Mouse (Mus musculus) heart, embryonic 14.5 days (tissue): ENCODE measurements around the gene Spred1. TPM values are rescaled to one million over a fixed set of nuclear protein-coding genes. Genes with fewer than 3 reads are reported as not detected.
"Not testable (repeated sequence)": the region's sequence is repeated elsewhere in the genome, so short reads cannot be mapped to it uniquely, and the experiment has no call there.

Experiments used
- ATAC-seq: fragments of 200-750 bp; cut with Nextera tagmentation; 2 replicates; pipeline ENCODE4 v1.8.0; 2017; ENCODE audit warnings: low read depth, moderate TSS enrichment; ENCODE audit not compliant: insufficient number of reproducible peaks, insufficient read depth, low FRiP score
- H3K27ac ChIP-seq, 2 experiments: fragments of 200-500 bp in 1 of 2; fragments of 300-500 bp in 1 of 2; sonication (generic) in 1 of 2; replicated peaks in 1 of 2; 2 replicates each; pipeline ENCODE4 v1.5.1; 2012 to 2014; ENCODE audit warnings: low read depth in 2 of 2, low read length in 2 of 2, control low read depth in 1 of 2, mild to moderate bottlenecking in 1 of 2, mixed read lengths in 1 of 2; ENCODE audit not compliant: control insufficient read depth in 1 of 2, insufficient read depth in 1 of 2
- H3K27me3 ChIP-seq: fragments of 300-500 bp; sonication (generic); 2 replicates; pipeline ENCODE4 v1.6.1; 2014; ENCODE audit warnings: mild to moderate bottlenecking, low read length, control low read depth; ENCODE audit not compliant: control insufficient read depth, insufficient read depth
- H3K36me3 ChIP-seq: fragments of 300-500 bp; sonication (generic); 2 replicates; pipeline ENCODE4 v1.6.1; 2014; ENCODE audit warnings: mild to moderate bottlenecking, control low read depth, low read length, mixed read lengths; ENCODE audit not compliant: control insufficient read depth, insufficient read depth
- H3K4me1 ChIP-seq, 2 experiments: fragments of 200-500 bp in 1 of 2; fragments of 300-500 bp in 1 of 2; sonication (generic) in 1 of 2; 2 replicates each; pipeline ENCODE4 v1.6.1; 2012 to 2014; ENCODE audit warnings: low read length in 2 of 2, control low read depth in 1 of 2, mixed read lengths in 1 of 2; ENCODE audit not compliant: control insufficient read depth in 2 of 2, insufficient read depth in 2 of 2
- H3K4me2 ChIP-seq: fragments of 300-500 bp; sonication (generic); 2 replicates; pipeline ENCODE4 v1.6.1; 2014; ENCODE audit warnings: mild to moderate bottlenecking, low read length
- H3K4me3 ChIP-seq, 2 experiments: fragments of 200-500 bp in 1 of 2; fragments of 300-500 bp in 1 of 2; sonication (generic) in 1 of 2; 2 replicates each; pipeline ENCODE4 v1.5.1; 2012 to 2014; ENCODE audit warnings: low read length in 2 of 2, mild to moderate bottlenecking in 2 of 2, control low read depth in 1 of 2, low read depth in 1 of 2, moderate library complexity in 1 of 2; ENCODE audit not compliant: control insufficient read depth in 1 of 2, insufficient read depth in 1 of 2
- H3K9ac ChIP-seq: fragments of 300-500 bp; sonication (generic); 2 replicates; pipeline ENCODE4 v1.6.1; 2014; ENCODE audit warnings: mild to moderate bottlenecking, low read length
- H3K9me3 ChIP-seq: fragments of 300-500 bp; sonication (generic); 2 replicates; pipeline ENCODE4 v1.6.1; 2016; ENCODE audit warnings: low read length, control low read depth; ENCODE audit not compliant: control insufficient read depth
- WGBS: fragments of 180-500 bp; shearing (Covaris S2); extraction: QIAGEN DNeasy Blood & Tissue Kit; methylation state at CpG from one replicate; pipeline ENCODE4 v1.1.7; 2014; 5-methylcytosine and 5-hydroxymethylcytosine counted together
- polyA plus RNA-seq: library from polyadenylated mRNA; unstranded; fragments of >200 nt; fragmentation: Nextera tagmentation; extraction: Ambion mirVana; gene quantifications from 2 replicates; pipeline ENCODE4 v1.2.1, GENCODE M21; 2014

Spred1 gene
- polyA plus RNA-seq, 1 experiment from 2014 or later, result 14.8 TPM

DNA sequence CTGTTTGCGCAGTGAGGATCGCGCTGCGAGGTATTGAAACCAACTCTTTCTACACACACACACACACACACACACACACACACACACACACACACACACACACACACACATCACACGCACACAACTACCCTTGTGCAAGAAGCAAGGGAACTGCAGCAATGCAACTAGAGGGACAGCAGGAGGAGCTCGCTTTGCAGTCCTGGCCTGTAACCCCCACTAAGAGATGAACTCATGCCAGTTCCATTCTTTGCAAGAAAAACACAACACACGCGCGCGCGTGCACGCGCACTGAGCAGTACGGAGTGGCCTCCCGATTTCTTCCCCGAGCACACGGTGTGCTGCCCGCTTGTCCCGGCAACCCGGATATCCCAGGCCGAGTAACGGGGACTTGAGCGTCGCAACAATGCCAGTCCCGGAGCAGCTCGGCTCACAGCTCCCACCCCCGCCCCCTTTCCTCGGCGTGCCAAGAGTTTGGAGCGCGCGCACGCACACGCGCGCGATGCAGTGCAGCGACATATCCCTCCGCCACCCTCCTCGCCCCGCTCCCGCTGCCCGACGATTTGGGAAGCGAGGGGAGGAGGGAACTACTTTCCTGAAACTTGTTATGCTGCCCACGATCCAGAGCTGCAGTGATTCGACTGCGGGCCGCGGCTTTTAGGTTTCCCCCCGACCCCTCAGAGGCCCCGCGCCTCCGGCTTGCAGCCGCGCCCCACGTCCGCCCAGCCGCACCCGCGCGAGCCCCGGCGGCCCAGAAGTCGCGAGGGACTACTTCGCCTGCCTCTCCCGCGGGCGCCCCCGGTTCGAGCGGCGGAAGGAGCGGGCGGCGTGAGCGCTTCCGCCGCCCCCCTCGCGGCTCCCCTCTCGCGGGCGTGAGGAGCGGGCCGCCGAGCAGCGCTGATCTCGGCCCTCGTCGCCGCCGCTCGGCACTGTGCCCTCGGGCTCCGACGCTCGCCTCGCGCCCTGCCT lies 645 bp upstream of the Spred1 start:
- H3K9me3 ChIP-seq, result no peaks in the 10 kb centered on the region
- H3K36me3 ChIP-seq, result no peaks in the 10 kb centered on the region
- no peaks in the 10 kb centered on the region for H3K27me3 ChIP-seq
- H3K9ac ChIP-seq, result peak overlapping the region; percentile 99
- peak overlapping the region; percentile 80 for H3K4me2 ChIP-seq
- ATAC-seq, result peak; percentile 65
- peak overlapping the region; percentile 98 to 99 for H3K27ac ChIP-seq
- H3K4me3 ChIP-seq, result peak overlapping the region; percentile 98 to 100
- H3K4me1 ChIP-seq, result peaks cover 5 to 17% of the 10 kb centered on the region in 2 experiments; a peak in 2 of 4 replicates
- under 1% methylated on average over 81 of the region's 101 CpGs for WGBS

GRCm38 (mm10) chr2:117121984-117122605 lies 921 bp downstream of the Spred1 start:
- Histone ChIP-seq H3K4me2 (peak overlapping the region; percentile 80), H3K9me3 (no peaks in the 10 kb centered on the region), H3K4me1 (peaks cover 5 to 17% of the 10 kb centered on the region in 2 experiments; a peak in 2 of 4 replicates), H3K27me3 (no peaks in the 10 kb centered on the region), H3K4me3 (peak overlapping the region; percentile 98 to 100), H3K36me3 (no peaks in the 10 kb centered on the region), H3K9ac (peak overlapping the region; percentile 99), H3K27ac (peak overlapping the region; percentile 98 to 99)
- WGBS, result 1% methylated on average over 19 of the region's 19 CpGs
- no peak for ATAC-seq

DNA sequence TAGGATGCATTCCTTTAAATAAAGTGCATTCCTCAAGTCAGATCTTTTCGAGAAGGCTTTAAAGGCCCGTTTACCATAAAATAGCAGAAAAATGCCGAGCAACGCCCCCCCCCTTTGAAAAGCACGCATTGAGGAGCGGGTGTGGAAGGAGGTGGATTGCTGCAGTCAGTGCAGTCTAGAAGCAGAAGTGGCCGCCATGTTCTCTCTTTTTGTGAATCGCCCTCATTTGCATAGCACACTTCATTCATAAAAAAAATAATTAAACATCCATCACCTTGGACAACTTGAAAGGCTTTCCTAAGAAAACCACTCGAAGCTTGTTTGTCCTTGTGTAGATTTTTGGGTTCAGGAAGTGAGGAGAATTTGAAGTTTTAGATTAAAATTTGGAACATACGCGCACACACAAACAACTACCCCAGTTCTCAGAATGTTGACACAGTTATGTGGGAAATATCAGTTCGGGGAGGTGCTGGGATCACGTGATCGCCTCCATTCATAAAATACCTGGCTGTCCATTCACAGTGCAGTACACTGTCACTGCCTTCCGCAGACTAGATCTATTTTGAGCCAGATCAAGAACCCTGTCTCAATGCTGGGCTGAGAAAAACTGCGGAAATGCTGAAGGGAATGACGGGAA lies 1.6 kb downstream of the Spred1 start:
- Histone ChIP-seq H3K4me3 (peak overlapping the region; percentile 98 to 100), H3K27me3 (no peaks in the 10 kb centered on the region), H3K4me2 (peak overlapping the region; percentile 80), H3K27ac (peak overlapping the region; percentile 53 to 99), H3K9ac (peak overlapping the region; percentile 99), H3K9me3 (no peaks in the 10 kb centered on the region), H3K4me1 (peaks cover 5 to 20% of the 10 kb centered on the region in 2 experiments; a peak in 2 of 4 replicates), H3K36me3 (no peaks in the 10 kb centered on the region)
- ATAC-seq, result 0 out of 2 replicates have a peak, but pooled peaks have one; percentile 45
- 2% methylated on average over 17 of the region's 17 CpGs for WGBS

DNA sequence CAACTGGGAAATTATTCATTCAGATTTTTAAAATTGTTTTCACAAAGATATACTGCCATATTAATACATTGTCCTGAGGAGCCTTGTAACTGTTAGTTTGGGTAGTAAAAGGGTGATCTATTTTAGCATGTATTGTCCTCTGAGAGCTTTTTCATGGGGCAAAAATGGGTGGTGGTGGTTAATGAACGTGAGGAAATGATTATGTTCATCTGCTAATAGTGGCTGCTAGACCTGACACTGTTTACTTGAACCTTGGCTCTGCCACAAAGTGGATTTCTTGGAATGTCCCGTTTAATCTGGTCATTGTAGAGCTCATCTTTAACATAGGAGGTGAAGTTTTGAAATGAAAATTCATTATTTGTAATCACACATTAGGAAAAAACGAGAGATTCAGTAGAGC lies 2.5 kb downstream of the Spred1 start:
- H3K4me1 ChIP-seq, result peaks cover 5 to 24% of the 10 kb centered on the region in 2 experiments; a peak in 2 of 4 replicates
- no peaks in the 10 kb centered on the region for H3K36me3 ChIP-seq
- H3K4me2 ChIP-seq, result peak overlapping the region; percentile 80
- peak overlapping the region in 1 of 2 experiments; percentile 98; a peak in 2 of 4 replicates for H3K4me3 ChIP-seq
- no peak overlapping the region for H3K27ac ChIP-seq
- no peak for ATAC-seq
- no peaks in the 10 kb centered on the region for H3K9me3 ChIP-seq
- WGBS, result 38% methylated on average over 3 of the region's 3 CpGs
- peak overlapping the region; percentile 22; the same call in 1 of the 2 replicates for H3K9ac ChIP-seq
- no peaks in the 10 kb centered on the region for H3K27me3 ChIP-seq

DNA sequence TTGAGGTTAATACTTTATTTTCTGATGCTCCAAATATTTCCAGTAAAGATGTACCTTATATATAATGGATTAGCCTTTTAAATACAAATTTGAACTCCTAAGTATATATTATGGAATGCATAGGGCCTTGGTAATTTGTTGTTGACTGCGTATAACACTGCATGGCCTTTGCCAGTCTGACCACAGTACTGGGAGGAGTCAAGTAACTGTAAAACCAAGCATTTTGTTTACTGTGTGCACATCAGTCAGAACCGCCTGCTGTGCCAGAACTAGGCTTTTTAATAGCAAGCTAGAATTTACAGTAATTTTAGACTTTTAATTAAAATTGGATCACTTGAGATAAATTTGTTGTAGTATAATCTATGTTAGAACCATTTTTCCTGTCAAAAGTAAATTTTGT lies 3.7 kb downstream of the Spred1 start:
- Histone ChIP-seq H3K4me1 (0 out of 4 replicates have a peak, but pooled peaks cover 0 to 17% of the 10 kb centered on the region in 2 experiments), H3K9ac (no peak overlapping the region), H3K9me3 (no peaks in the 10 kb centered on the region), H3K27ac (no peak overlapping the region), H3K36me3 (no peaks in the 10 kb centered on the region), H3K4me2 (no peak overlapping the region), H3K4me3 (no peak overlapping the region; a peak in 1 of 4 replicates), H3K27me3 (no peaks in the 10 kb centered on the region)
- WGBS, result 80% methylated on average over 2 of the region's 2 CpGs
- ATAC-seq, result no peak

- Histone ChIP-seq H3K9me3 (no peaks in the 10 kb centered on the region), H3K27ac (no peak overlapping the region), H3K36me3 (no peaks in the 10 kb centered on the region), H3K4me2 (no peak overlapping the region), H3K4me3 (no peak overlapping the region), H3K9ac (no peak overlapping the region), H3K4me1 (0 out of 4 replicates have a peak, but pooled peaks cover 0 to 12% of the 10 kb centered on the region in 2 experiments), H3K27me3 (no peaks in the 10 kb centered on the region)
- no peak for ATAC-seq
- WGBS, result 92% methylated on average over 2 of the region's 2 CpGs
Measured at GRCm38 (mm10) chr2:117129156-117129555, 8.0 kb downstream of the Spred1 start.

DNA sequence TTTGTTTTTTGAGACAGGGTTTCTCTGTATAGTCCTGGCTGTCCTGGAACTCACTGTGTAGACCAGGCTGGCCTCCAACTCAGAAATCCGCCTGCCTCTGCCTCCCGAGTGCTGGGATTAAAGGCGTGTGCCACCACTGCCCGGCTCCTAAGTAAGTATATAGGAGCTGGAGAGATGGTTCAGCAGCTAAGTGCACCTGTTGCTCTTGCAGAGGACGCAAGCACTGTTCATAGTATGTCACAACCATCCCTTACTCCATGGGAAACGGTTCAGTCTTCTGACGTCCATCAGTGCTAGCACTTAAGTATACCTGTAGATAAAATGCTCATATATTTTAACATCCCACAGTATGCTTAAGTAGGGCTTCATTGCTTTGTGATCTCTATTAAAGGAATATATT lies 9.9 kb downstream of the Spred1 start:
- H3K36me3 ChIP-seq, H3K27ac ChIP-seq, H3K4me3 ChIP-seq, H3K27me3 ChIP-seq, H3K9ac ChIP-seq, ATAC-seq, H3K9me3 ChIP-seq, H3K4me2 ChIP-seq: not testable (repeated sequence)
- H3K4me1 ChIP-seq, result 0 out of 4 replicates have a peak, but pooled peaks cover 0 to 10% of the 10 kb centered on the region in 2 experiments
- 90% methylated on average over 7 of the region's 7 CpGs for WGBS
